Mouse (Mus musculus) Patski (cell line): ENCODE results near the gene Fcgr4. TPM values are rescaled to one million over a fixed set of nuclear protein-coding genes. Genes with fewer than 3 reads are reported as not detected.
"Not testable (repeated sequence)": the region's sequence is repeated elsewhere in the genome, so short reads cannot be mapped to it uniquely, and the experiment has no call there.

Source experiments
- ATAC-seq: fragments of 100-300 bp; one replicate; pipeline ENCODE4 v1.8.0; 2021
- CTCF ChIA-PET: fragments of 350-600 bp; sonication (Branson Sonifier 250); formaldehyde crosslinking; loops from one replicate; lab custom pipeline; 2022; ENCODE audit warnings: inconsistent platforms; lab: Charles Lee
- POLR2A ChIA-PET: fragments of 350-600 bp; sonication (Branson Sonifier 250); formaldehyde crosslinking; loops from one replicate; lab custom pipeline; 2022; ENCODE audit warnings: antibody characterized with exemption, inconsistent platforms; lab: Charles Lee
- DNase-seq: peaks from one replicate; pipeline ENCODE4 v3.0.0-alpha.2; 2011; ENCODE audit warnings: low read depth, low spot score
- H3K27me3 ChIP-seq: fragments of 371-371 bp; one replicate; pipeline ENCODE4 v1.5.1; 2021
- in situ Hi-C: fragments of 300-500 bp; cut with MboI; formaldehyde crosslinking; loops from 3 replicates; pipeline ENCODE4 v1.11.1; 2018; ENCODE audit warnings: low pct_unique_long_range_greater_than_20kb, mixed read lengths
- polyA plus RNA-seq: library from polyadenylated mRNA; unstranded; gene quantifications from one replicate; pipeline ENCODE4 v1.2.3, GENCODE M21; 2021

Gene Fcgr4
- polyA plus RNA-seq, 1 experiment from 2014 or later: 0.08 TPM

DNA sequence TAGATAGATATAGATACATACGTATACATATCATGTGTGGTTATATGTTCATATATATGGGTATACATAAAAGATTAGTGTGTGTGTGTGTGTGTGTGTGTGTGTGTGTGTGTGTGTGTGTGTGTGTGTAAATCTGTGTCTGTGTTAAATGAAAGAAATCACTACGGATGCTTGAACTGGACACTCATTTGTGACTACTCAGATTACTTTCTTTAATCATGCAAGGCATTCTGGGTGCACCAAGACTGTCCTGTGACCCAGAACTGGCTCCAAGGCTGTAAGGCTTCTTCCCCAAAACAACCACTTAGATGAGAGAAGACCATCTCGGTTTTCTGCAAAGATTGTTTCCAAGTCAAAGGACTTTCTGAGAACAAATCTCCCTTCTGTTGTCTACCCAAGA, 50.8 kb downstream of the Fcgr4 start:
- in situ Hi-C loops, CTCF ChIA-PET, POLR2A ChIA-PET, H3K27me3 ChIP-seq, ATAC-seq, DNase-seq: not testable (repeated sequence)

- CTCF ChIA-PET, in situ Hi-C loops, POLR2A ChIA-PET, ATAC-seq, H3K27me3 ChIP-seq, DNase-seq: not testable (repeated sequence)
Measured at GRCm38 (mm10) chr1:171070879-171071278, 52.2 kb downstream of the Fcgr4 start.

GRCm38 (mm10) chr1:171071726-171072125, 53.0 kb downstream of the Fcgr4 start:
- ATAC-seq: peak; percentile 5
- DNase-seq, in situ Hi-C loops, POLR2A ChIA-PET, H3K27me3 ChIP-seq, CTCF ChIA-PET: not testable (repeated sequence)

DNA sequence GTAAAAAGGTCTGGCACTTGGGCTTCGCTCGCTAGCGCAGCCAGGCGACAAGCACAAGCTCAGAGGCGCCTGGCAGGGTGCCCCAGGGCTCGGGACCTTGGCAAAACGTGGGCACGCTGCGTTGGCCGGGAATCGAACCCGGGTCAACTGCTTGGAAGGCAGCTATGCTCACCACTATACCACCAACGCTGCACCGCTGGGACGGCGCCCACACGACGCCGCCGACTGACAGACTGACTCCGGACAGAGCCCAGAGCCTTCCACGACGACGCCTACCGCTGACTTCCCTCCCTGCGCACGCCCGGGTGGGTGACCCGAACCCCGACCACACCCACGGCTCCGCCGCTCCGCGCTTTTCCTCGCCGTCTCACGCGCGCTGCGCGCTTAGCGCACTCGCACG, 53.5 kb downstream of the Fcgr4 start:
- in situ Hi-C loops, CTCF ChIA-PET, POLR2A ChIA-PET, H3K27me3 ChIP-seq, DNase-seq: not testable (repeated sequence)
- ATAC-seq: peak; percentile 6

DNA sequence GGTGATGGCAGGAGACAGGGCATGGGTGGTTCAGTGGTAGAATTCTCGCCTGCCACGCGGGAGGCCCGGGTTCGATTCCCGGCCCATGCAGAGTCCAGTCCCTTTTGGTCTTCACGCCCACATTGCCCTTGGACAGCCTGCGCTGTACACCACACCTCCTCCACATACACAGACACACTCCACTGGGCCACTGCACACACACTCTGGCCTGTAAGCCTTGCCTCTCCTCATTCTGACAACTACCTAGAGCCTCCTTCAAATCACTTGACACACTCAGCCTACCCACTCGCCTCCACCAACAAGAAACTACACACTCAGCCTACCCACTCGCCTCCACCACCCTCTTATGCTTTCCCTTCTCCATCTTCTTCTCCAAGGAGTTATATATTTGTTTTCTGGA, 55.6 kb downstream of the Fcgr4 start:
- DNase-seq, in situ Hi-C loops, ATAC-seq: not testable (repeated sequence)

DNA sequence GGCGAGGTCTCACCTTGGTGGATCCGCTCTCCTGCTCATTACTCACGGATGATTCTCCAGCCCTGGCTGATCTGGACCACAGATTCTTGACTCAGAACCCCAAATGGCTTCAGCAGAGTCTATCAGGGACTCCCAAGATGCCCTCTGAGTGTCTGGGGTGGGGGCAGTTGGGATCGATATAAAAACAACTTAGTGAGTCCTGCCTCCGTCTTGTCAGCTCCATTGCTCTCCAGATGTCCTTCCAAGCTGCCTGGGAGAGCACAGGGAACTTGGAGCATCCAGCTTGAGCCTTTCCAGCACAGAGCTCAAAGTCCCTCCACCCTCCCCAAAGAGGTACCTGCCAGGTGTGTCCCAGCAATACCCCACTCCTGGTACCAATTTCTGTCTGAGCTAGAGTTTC, 57.5 kb downstream of the Fcgr4 start:
- DNase-seq, CTCF ChIA-PET, ATAC-seq, POLR2A ChIA-PET, H3K27me3 ChIP-seq, in situ Hi-C loops: not testable (repeated sequence)

More for the DNA sequence above, 55.6 kb downstream of the Fcgr4 start:
- CTCF ChIA-PET, POLR2A ChIA-PET, H3K27me3 ChIP-seq: not testable (repeated sequence)

GRCm38 (mm10) chr1:171077192-171077591, 58.5 kb downstream of the Fcgr4 start:
- CTCF ChIA-PET, DNase-seq, H3K27me3 ChIP-seq, ATAC-seq, in situ Hi-C loops, POLR2A ChIA-PET: not testable (repeated sequence)

DNA sequence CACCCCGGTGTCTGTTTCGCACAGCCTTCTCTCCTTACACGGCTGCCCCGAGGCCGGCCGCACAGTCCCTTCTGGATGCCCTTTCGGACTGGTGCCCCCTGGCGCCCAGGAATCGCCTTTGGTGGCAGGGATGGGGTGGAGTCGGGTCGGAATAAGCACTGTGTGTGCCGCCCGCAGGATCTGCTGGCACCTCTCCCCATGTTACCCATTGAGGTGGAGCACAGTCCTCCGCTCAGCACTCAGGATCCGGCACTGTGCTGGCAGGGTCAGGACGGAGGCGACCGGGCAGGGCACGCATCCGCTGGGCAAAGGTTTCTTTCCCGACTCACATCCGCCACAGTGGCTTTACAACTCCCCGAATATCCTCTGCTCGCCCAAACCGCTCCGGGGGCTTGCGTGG, 59.2 kb downstream of the Fcgr4 start:
- ATAC-seq: peak; percentile 7
- H3K27me3 ChIP-seq, CTCF ChIA-PET, POLR2A ChIA-PET, DNase-seq, in situ Hi-C loops: not testable (repeated sequence)

DNA sequence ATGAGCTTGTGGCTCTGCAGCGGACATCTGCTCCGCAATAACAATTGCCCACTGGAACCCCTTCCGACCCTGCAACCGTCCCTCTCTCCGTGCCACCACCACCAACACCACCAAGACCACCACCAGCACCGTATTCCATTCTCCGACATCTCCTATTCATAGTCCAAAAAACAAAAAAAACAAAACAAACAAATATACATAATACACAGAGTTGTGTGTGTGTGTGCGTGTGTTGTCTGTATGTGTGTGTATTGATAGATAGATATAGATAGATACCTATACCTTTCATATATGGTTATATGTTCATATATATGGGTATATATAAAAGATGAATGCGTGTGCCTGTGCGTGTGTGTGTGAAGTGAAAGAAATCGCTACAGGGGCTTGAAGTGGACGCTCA, 59.7 kb downstream of the Fcgr4 start:
- in situ Hi-C loops, POLR2A ChIA-PET: not testable (repeated sequence)

GRCm38 (mm10) chr1:171079345-171079744, 60.6 kb downstream of the Fcgr4 start:
- CTCF ChIA-PET, H3K27me3 ChIP-seq, in situ Hi-C loops, POLR2A ChIA-PET, ATAC-seq, DNase-seq: not testable (repeated sequence)

More for the DNA sequence above, 59.7 kb downstream of the Fcgr4 start:
- H3K27me3 ChIP-seq, ATAC-seq, DNase-seq, CTCF ChIA-PET: not testable (repeated sequence)

Other genes starting within 250 kb of the Fcgr4 start
- gene Atf6, start 151.1 kb upstream of the Fcgr4 start, polyA plus RNA-seq: 51.2 TPM
- gene Gm26620, start 133.9 kb upstream of the Fcgr4 start, polyA plus RNA-seq: 0.26 TPM
- 27.3 TPM for gene Dusp12, start 133.4 kb upstream of the Fcgr4 start, polyA plus RNA-seq
- 0.22 TPM for gene Fcrlb, start 106.0 kb upstream of the Fcgr4 start, polyA plus RNA-seq
- not detected for gene Fcrla, start 91.3 kb upstream of the Fcgr4 start, polyA plus RNA-seq
- 0.08 TPM for gene Fcgr2b, start 42.4 kb upstream of the Fcgr4 start, polyA plus RNA-seq
- gene Fcgr3, start 46.0 kb downstream of the Fcgr4 start, polyA plus RNA-seq: 0.05 TPM
- 1.6 TPM for gene Cfap126, start 95.0 kb downstream of the Fcgr4 start, polyA plus RNA-seq
- 445 TPM for gene Sdhc, start 131.7 kb downstream of the Fcgr4 start, polyA plus RNA-seq
- 0.06 TPM for gene Mpz, start 131.8 kb downstream of the Fcgr4 start, polyA plus RNA-seq
- gene Pcp4l1, start 177.3 kb downstream of the Fcgr4 start, polyA plus RNA-seq: 0.08 TPM
- gene Nr1i3, start 195.1 kb downstream of the Fcgr4 start, polyA plus RNA-seq: 0.54 TPM
- gene Tomm40l, start 203.6 kb downstream of the Fcgr4 start, polyA plus RNA-seq: 65.5 TPM
- gene Apoa2, start 206.1 kb downstream of the Fcgr4 start, polyA plus RNA-seq: not detected
- gene Fcer1g, start 215.4 kb downstream of the Fcgr4 start, polyA plus RNA-seq: 0.49 TPM
- gene Adamts4, start 231.5 kb downstream of the Fcgr4 start, polyA plus RNA-seq: 21.8 TPM
- gene Ndufs2, start 232.5 kb downstream of the Fcgr4 start, polyA plus RNA-seq: 436 TPM